Mouse (Mus musculus) mammary gland, adult 2 months (tissue): ENCODE data around the gene Carf. TPM values are rescaled to one million over a fixed set of nuclear protein-coding genes. Genes with fewer than 3 reads are reported as not detected.

Experiments
- polyA plus RNA-seq: library from polyadenylated mRNA; depleted of rRNA; stranded (reverse); fragments of >200 nt; gene quantifications from 2 replicates; pipeline ENCODE4 v1.2.3, GENCODE M21; 2012; ENCODE audit warnings: low replicate concordance; rRNA removed

Gene Carf
- 1.3 and 4.3 TPM in 2 replicates for polyA plus RNA-seq

DNA sequence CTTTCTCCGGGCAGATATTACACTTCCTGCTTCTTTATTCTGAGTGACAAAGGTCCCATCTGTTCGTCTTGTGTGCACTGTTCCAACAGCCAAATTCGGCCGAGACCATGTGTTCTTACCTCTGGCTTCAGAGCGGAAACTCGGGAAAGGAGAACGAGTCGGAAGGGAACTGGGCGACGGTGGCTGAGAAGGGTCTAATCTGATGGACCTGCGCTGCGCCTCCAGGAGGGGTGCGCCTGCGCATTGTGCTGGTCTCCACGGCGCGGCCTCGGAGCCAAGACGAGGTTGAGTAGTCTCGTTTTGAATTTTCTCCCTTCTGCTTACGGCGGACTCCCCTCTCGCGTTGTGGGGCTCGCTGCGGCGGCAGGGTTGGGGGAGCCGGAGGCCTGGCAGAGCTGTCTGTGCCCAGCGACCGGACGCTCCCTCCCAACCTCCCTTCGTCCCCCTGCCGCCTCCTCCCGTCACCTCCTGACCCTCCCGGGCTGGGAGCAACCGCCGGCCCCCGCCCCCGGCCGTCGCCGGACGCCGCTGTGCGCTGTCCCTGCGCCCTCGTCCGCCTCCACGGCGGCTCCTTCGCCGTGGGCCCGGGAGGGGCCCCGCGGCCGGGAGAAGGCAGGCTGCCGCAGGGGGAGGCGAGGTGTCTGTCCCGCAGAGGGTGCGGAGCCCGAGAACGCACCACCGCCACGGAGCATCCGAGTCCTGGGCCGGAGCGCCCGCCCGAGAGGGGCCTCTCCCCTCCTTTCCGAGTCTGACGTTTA lies at the start of gene Carf, which contains the start of gene Wdr12:
Gene Carf (plus strand): TSS at position 224 of the 758 bp plus-strand sequence.
Gene Wdr12 (minus strand): TSS at position 622 of the 758 bp plus-strand sequence.

GRCm38 (mm10) chr1:60179932-60180783 lies 82.1 kb downstream of the Carf start, which contains the start of gene Nbeal1:
TSS of gene Nbeal1 (plus strand) at chr1:60180599.

Other genes starting within 250 kb of the Carf start
- gene Fam117b, start 185.2 kb upstream of the Carf start, polyA plus RNA-seq = 7.9 and 18.1 TPM in 2 replicates
- gene Ica1l, start 55.1 kb upstream of the Carf start, polyA plus RNA-seq = 0.07 and 0.36 TPM in 2 replicates
- 2.8 and 8.8 TPM in 2 replicates for gene Wdr12, start 398 bp downstream of the Carf start, polyA plus RNA-seq
- gene Nbeal1, start 82.4 kb downstream of the Carf start, polyA plus RNA-seq = 1.4 and 3.9 TPM in 2 replicates
- gene Cyp20a1, start 245.1 kb downstream of the Carf start, polyA plus RNA-seq = 3.0 and 9.8 TPM in 2 replicates